Mouse (Mus musculus) ovary, postnatal 14 days (tissue): ENCODE results near the gene Pknox1.

Experiments used
- DNase-seq: peaks from one replicate; pipeline ENCODE4 v3.0.0; 2022; ENCODE audit warnings: low spot score

Gene Pknox1

DNA sequence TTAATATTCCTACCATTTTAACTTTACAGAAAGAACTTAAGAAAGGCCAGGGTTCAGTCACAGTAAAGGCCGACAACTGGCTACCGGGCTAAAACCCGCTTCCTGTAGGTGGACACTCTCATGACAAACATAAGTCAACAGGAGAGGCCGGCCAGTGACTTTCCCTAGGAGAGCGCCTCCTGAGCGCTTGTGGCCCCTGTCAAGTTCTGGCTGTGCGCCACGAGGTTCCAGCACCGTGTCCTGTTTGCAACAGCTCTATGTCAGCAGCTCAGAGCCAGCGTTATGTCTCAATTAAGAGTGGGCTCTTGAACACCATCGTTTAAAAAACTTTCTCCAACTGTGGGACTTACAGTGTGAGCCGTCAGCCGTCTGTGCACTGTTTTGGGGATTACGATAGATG, 87.6 kb downstream of the Pknox1 start:
- DNase-seq: no peak

GRCm38 (mm10) chr17:31653277-31653676, 88.7 kb downstream of the Pknox1 start:
- no peak for DNase-seq

- no peak for DNase-seq
Observed at GRCm38 (mm10) chr17:31655366-31655765, 90.8 kb downstream of the Pknox1 start.

GRCm38 (mm10) chr17:31656682-31657081, 92.1 kb downstream of the Pknox1 start:
- no peak for DNase-seq
